Mouse (Mus musculus): Measurements from ENCODE around the gene Ptf1a.
A peak's percentile ranks its signal among the peaks of the same experiment; 100 is the strongest.

The Ptf1a gene

GRCm38 (mm10) chr2:19444931-19445831, at the start of gene Ptf1a:
Gene Ptf1a (plus strand): TSS chr2:19445663.
- DNase-seq (ENCODE audit: low spot score), result no peak

GRCm38 (mm10) chr2:19405409-19405808, 40.1 kb upstream of the Ptf1a start:
- no peak for DNase-seq (ENCODE audit: low spot score)

- no peak for DNase-seq (ENCODE audit: low spot score)
These were observed 38.9 kb upstream of the Ptf1a start for GRCm38 (mm10) chr2:19406531-19406930.

- DNase-seq (ENCODE audit: low spot score), result peak; percentile 61
These were observed 31.1 kb upstream of the Ptf1a start for GRCm38 (mm10) chr2:19414222-19414965.

- peak; percentile 27 for DNase-seq (ENCODE audit: low spot score)
These were observed 30.4 kb upstream of the Ptf1a start for GRCm38 (mm10) chr2:19415063-19415521.

GRCm38 (mm10) chr2:19416066-19416465, 29.4 kb upstream of the Ptf1a start:
- no peak for DNase-seq (ENCODE audit: low spot score)

- DNase-seq (ENCODE audit: low spot score), result no peak
These were observed 25.6 kb upstream of the Ptf1a start for GRCm38 (mm10) chr2:19419686-19420345.

- DNase-seq (ENCODE audit: low spot score), result no peak
These were observed 23.2 kb upstream of the Ptf1a start for GRCm38 (mm10) chr2:19422226-19422625.

GRCm38 (mm10) chr2:19423086-19423485, 22.4 kb upstream of the Ptf1a start:
- no peak for DNase-seq (ENCODE audit: low spot score)

GRCm38 (mm10) chr2:19429031-19429430, 16.4 kb upstream of the Ptf1a start:
- DNase-seq (ENCODE audit: low spot score), result peak; percentile 45

- no peak for DNase-seq (ENCODE audit: low spot score)
These were observed 15.5 kb upstream of the Ptf1a start for GRCm38 (mm10) chr2:19429691-19430690.

GRCm38 (mm10) chr2:19430746-19431145, 14.7 kb upstream of the Ptf1a start:
- DNase-seq (ENCODE audit: low spot score), result no peak

- DNase-seq (ENCODE audit: low spot score), result no peak
These were observed 14.3 kb upstream of the Ptf1a start for GRCm38 (mm10) chr2:19431186-19431585.

GRCm38 (mm10) chr2:19431614-19432323, 13.7 kb upstream of the Ptf1a start:
- no peak for DNase-seq (ENCODE audit: low spot score)

- DNase-seq (ENCODE audit: low spot score), result no peak
These were observed 1.1 kb upstream of the Ptf1a start for GRCm38 (mm10) chr2:19444346-19444745.

GRCm38 (mm10) chr2:19445871-19446501, 523 bp downstream of the Ptf1a start:
- no peak for DNase-seq (ENCODE audit: low spot score)

- no peak for DNase-seq (ENCODE audit: low spot score)
These were observed 1.3 kb downstream of the Ptf1a start for GRCm38 (mm10) chr2:19446746-19447145.

- DNase-seq (ENCODE audit: low spot score), result no peak
These were observed 2.7 kb downstream of the Ptf1a start for GRCm38 (mm10) chr2:19448042-19448700.

GRCm38 (mm10) chr2:19449308-19449707, 3.8 kb downstream of the Ptf1a start:
- no peak for DNase-seq (ENCODE audit: low spot score)
